Mouse (Mus musculus) CD4-positive, CD25-positive, alpha-beta regulatory T cell, adult 4 months (primary cell): ENCODE measurements around the gene Abcg8. TPM values are rescaled to one million over a fixed set of nuclear protein-coding genes. Genes with fewer than 3 reads are reported as not detected.

Source experiments
- ATAC-seq: one replicate; pipeline ENCODE4 v1.8.0; 2017
- polyA plus RNA-seq, 2 experiments: library from polyadenylated mRNA; unstranded; fragments of 100-300 nt; shearing (Covaris generic); gene quantifications; one replicate each; pipeline ENCODE4 v1.2.1; 2017

Gene Abcg8
- polyA plus RNA-seq = not detected

DNA sequence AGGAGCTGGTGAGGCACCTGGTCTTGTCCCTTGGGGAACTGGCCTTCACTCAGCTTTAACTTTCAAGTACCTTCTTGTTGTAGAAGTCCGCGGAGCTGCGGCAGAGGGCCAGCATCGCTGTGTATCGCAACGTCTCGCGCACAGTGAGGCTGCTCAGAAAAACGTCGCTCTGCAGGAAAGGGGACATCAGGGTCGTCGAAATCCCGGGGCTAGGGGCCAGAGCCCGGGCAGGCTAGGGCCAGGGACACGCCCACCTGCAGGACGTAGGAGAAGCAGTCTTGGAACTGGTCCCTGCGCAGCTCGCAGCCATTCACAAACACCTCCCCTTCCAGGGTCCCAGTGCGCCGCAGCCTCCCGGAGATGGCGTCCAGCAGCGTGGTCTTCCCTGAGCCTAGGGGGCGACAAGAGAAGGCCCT, at the start of gene Abcg8:
Abcg8 (plus strand) TSS at position 352 of the 416 bp plus-strand sequence.
- no peak for ATAC-seq

DNA sequence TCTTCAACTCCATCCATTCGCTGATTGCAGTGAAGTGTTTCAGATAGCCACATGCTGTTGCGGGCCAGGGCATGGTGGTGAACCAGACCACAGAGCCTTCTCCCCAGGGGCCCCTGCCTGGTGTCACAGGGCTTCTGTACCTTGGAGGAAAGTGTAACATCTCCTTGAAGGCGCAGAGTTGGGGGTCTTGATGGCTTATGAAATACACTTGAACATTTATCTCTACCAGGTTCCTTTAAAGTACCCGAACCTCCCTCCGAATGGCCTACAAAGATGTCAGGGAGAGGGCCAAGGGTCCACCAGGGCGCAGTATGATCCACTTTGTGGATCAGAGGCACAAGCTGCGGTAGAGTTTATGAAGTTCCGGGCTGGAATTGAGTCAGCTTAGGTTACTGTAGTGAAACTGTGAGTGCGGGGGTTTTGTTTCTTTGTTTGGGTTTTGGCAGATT, 49.2 kb upstream of the Abcg8 start:
- ATAC-seq = no peak

DNA sequence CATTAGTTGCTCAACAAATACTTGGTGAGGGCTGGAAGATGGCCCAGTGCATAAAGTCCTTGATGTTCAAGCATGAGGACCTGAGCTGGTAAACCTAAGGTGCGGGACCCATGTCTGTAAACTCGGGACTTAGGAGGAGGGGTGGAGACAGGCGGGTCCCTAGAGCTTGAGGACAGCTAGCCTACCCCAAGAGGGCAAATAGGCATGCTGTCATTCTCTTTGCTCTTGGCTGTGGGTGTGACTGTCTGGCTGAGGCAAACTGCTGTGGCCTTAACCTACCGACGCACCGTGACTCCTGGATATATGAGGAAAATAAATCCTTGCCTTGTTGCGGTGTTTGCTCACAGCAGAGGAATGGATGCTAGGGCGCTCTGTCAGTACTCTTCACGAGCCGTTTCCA, 48.4 kb upstream of the Abcg8 start:
- no peak for ATAC-seq

- no peak for ATAC-seq
Measured at GRCm38 (mm10) chr17:84628611-84629010, 47.5 kb upstream of the Abcg8 start.

- ATAC-seq = no peak
Measured at GRCm38 (mm10) chr17:84631836-84632235, 44.3 kb upstream of the Abcg8 start.

- peak; percentile 95 for ATAC-seq
Measured at GRCm38 (mm10) chr17:84633443-84633842, 42.7 kb upstream of the Abcg8 start.

DNA sequence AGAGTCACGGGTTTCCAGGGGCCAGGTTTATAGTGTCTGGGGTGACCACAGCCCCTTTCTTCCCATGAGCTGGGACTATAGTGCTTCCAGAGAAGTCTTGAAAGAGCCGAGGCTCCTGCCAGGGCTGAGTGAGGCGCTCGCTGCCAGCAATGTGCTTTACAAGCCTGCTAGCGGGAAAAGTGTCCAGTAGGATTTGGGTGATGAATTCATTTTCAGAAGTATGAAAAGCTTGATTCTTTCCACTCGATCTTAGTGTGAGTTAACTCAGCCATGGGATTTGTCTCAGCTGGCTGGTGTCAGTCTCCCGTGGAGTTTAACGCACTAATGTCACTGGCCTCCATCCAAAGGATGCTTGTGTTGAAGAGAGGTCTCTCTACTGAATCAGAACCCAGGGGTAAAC, 39.8 kb upstream of the Abcg8 start:
- no peak for ATAC-seq

DNA sequence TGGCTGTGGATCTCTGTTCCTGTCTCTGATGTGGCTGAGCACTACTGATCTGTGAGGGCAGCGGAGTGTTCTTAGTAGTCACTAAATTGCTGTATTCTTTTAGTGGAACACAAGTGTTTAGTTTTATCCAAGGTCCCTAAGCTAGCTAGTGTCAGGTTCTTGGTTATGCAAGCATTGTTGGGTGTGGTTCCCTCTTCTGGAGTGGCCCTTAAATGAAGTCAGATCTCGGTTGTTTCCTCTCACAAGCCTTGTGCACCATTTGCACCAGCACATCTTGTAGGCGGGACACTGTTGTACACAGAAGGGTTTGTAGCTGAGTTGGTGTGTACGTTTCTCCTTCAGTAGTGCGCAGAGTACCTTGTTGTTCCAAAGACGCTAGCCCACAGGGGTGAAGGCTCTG, 38.1 kb upstream of the Abcg8 start:
- ATAC-seq = no peak

- ATAC-seq = no peak
Measured at GRCm38 (mm10) chr17:84639796-84640378, 36.2 kb upstream of the Abcg8 start.

- no peak for ATAC-seq
Measured at GRCm38 (mm10) chr17:84641893-84642292, 34.2 kb upstream of the Abcg8 start.

DNA sequence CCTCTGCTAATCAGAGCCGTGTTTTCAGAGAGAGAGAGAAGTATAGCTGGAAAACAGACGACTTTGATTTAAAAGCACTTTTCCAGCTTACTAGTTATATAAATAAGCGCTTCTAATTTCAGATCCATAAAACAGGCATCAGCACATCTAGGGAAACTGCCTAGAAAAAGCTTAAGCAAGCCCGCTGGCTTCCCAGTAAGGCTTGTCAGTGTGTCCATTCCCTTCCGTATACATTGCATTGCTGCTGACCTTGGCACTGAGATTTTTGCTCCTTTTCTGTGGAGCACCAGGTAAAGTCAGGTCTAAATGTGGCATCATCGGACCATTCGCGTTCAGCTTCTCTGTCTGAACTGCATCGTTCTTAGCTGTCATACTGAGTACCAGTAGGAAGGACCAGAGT, 33.8 kb upstream of the Abcg8 start:
- no peak for ATAC-seq

- ATAC-seq = no peak
Measured at GRCm38 (mm10) chr17:84644292-84645050, 31.6 kb upstream of the Abcg8 start.

GRCm38 (mm10) chr17:84645119-84645518, 31.0 kb upstream of the Abcg8 start:
- no peak for ATAC-seq

GRCm38 (mm10) chr17:84645894-84646293, 30.2 kb upstream of the Abcg8 start:
- no peak for ATAC-seq

GRCm38 (mm10) chr17:84646477-84646876, 29.6 kb upstream of the Abcg8 start:
- ATAC-seq = no peak

- ATAC-seq = no peak
Measured at GRCm38 (mm10) chr17:84647630-84648029, 28.5 kb upstream of the Abcg8 start.

- no peak for ATAC-seq
Measured at GRCm38 (mm10) chr17:84650302-84651017, 25.6 kb upstream of the Abcg8 start.

- ATAC-seq = no peak
Measured at GRCm38 (mm10) chr17:84653544-84653943, 22.6 kb upstream of the Abcg8 start.

DNA sequence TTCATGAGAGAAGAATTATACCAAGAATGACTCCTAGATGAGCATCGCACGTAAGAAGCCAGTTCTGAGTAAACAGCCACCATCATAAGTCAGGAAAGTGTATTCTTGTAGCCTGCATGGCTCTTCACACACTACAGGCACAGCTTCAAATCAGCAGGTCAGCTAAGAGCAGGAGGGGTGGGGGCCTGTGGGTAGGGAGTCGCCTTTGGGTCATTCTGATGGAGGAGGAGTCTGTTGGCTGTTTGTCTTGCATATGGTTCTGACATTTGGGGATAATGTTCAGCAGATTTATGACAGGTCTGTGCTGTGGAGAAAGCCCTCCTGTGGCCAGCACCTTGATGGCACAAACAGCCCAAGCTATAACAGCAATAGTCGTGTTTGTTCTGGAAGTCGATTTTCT, 19.9 kb upstream of the Abcg8 start:
- ATAC-seq = no peak

- no peak for ATAC-seq
Measured at GRCm38 (mm10) chr17:84656653-84657421, 19.3 kb upstream of the Abcg8 start.

DNA sequence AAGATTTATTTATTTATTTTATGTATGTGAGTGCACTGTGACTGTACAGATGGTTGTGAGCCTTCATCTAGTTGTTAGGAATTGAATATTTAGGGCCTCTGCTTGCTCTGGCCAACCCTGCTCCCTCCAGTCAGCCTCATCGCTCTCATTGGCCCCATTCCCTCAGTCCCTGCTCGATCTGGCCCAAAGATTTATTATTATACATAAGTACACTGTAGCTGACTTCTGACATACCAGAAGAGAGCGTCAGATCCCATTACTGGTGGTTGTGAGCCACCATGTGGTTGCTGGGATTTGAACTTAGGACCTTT, 18.7 kb upstream of the Abcg8 start:
- no peak for ATAC-seq

- no peak for ATAC-seq
Measured at GRCm38 (mm10) chr17:84657782-84658181, 18.3 kb upstream of the Abcg8 start.

GRCm38 (mm10) chr17:84658195-84658594, 17.9 kb upstream of the Abcg8 start:
- ATAC-seq = no peak
